Mouse (Mus musculus) liver, embryonic 12.5 days (tissue): ENCODE measurements at regions not wholly inside any gene's neighbourhood (a gene's known extent, or its start where the extent isn't known, plus 50 kb on each side); places are given as distances from the start of the nearest gene placed in this dataset.

Source experiments
- ATAC-seq: fragments of 200-750 bp; cut with Nextera tagmentation; 2 replicates; pipeline ENCODE4 v1.8.0; 2017; ENCODE audit warnings: moderate number of reproducible peaks, mild to moderate bottlenecking, moderate library complexity
- H3K27ac ChIP-seq: fragments of 300-500 bp; sonication (generic); 2 replicates; pipeline ENCODE4 v1.5.1; 2016; ENCODE audit warnings: mild to moderate bottlenecking
- H3K27me3 ChIP-seq: fragments of 300-500 bp; sonication (generic); replicated peaks from 2 replicates; pipeline ENCODE4 v1.6.1; 2016; ENCODE audit warnings: mild to moderate bottlenecking, moderate library complexity
- H3K36me3 ChIP-seq: fragments of 300-500 bp; sonication (generic); 2 replicates; pipeline ENCODE4 v1.6.1; 2016; ENCODE audit warnings: mild to moderate bottlenecking, moderate library complexity
- H3K4me1 ChIP-seq: fragments of 300-500 bp; sonication (generic); 2 replicates; pipeline ENCODE4 v1.6.1; 2016
- H3K4me2 ChIP-seq: fragments of 300-500 bp; sonication (generic); 2 replicates; pipeline ENCODE4 v1.6.1; 2016; ENCODE audit warnings: mild to moderate bottlenecking, moderate library complexity
- H3K4me3 ChIP-seq: fragments of 300-500 bp; sonication (generic); 2 replicates; pipeline ENCODE4 v1.5.1; 2016; ENCODE audit warnings: mild to moderate bottlenecking, moderate library complexity
- H3K9ac ChIP-seq: fragments of 300-500 bp; sonication (generic); 2 replicates; pipeline ENCODE4 v1.6.1; 2016; ENCODE audit warnings: mild to moderate bottlenecking, moderate library complexity
- H3K9me3 ChIP-seq: fragments of 300-500 bp; sonication (generic); replicated peaks from 2 replicates; pipeline ENCODE4 v1.6.1; 2016; ENCODE audit warnings: mild to moderate bottlenecking, moderate library complexity
- WGBS: fragments of 180-500 bp; shearing (Covaris S2); methylation state at CpG from one replicate; pipeline ENCODE4 v1.1.7; 2016; ENCODE audit not compliant: insufficient replicate concordance; 5-methylcytosine and 5-hydroxymethylcytosine counted together

DNA sequence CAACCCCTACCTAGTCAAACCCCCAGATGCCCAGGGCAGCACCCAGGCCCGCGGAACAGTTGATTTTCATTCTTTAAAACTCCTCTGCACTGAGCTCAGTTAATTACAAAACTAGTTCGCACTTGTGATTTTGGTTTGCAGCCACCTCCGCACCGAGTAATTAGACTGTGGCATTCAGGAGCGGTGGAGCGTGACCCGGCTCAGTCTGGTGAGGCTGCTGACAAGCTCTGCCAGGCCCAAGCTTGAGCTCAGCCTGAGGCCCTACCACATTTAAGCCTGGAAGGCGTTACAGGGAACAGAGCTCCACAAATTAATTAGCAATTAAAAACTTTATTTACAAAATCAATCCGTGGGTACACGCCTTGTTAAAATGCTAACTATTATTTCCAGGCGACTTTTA is 132.0 kb upstream of the Zdhhc25 start:
- 75% methylated on average over 12 of the region's 12 CpGs for WGBS
- no peak overlapping the region for H3K9ac ChIP-seq
- H3K9me3 ChIP-seq = no peaks in the 10 kb centered on the region
- no peaks in the 10 kb centered on the region for H3K4me1 ChIP-seq
- H3K4me2 ChIP-seq = no peak overlapping the region
- H3K36me3 ChIP-seq = no peaks in the 10 kb centered on the region
- H3K4me3 ChIP-seq = no peak overlapping the region
- ATAC-seq = no peak
- no peaks in the 10 kb centered on the region for H3K27me3 ChIP-seq
- H3K27ac ChIP-seq = no peak overlapping the region

DNA sequence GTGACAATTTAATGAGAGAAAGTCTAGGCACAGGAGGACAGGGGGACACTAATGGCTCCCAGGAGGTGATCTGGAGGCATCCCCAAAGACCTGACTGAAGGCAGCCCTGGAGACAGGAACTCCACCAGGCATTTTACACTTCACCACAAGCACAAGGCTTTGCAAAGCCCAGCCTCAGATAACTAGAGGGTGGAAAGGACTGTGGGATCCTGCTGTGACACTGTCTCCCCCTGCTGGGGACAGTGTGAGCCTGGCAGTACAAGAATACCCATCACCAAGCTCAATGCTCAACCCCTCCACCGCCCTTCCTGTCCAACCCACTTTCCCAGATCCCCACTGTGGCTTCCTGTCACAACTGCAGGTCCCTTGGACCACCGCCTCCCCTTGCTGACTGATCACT is 131.3 kb upstream of the Zdhhc25 start:
- ATAC-seq = no peak
- Histone ChIP-seq H3K4me2 (no peak overlapping the region), H3K9me3 (no peaks in the 10 kb centered on the region), H3K27me3 (no peaks in the 10 kb centered on the region), H3K9ac (no peak overlapping the region), H3K27ac (no peak overlapping the region), H3K4me3 (no peak overlapping the region), H3K4me1 (no peaks in the 10 kb centered on the region), H3K36me3 (no peaks in the 10 kb centered on the region)
- whole genome bisulfite sequencing = 21% methylated on average over 2 of the region's 2 CpGs

DNA sequence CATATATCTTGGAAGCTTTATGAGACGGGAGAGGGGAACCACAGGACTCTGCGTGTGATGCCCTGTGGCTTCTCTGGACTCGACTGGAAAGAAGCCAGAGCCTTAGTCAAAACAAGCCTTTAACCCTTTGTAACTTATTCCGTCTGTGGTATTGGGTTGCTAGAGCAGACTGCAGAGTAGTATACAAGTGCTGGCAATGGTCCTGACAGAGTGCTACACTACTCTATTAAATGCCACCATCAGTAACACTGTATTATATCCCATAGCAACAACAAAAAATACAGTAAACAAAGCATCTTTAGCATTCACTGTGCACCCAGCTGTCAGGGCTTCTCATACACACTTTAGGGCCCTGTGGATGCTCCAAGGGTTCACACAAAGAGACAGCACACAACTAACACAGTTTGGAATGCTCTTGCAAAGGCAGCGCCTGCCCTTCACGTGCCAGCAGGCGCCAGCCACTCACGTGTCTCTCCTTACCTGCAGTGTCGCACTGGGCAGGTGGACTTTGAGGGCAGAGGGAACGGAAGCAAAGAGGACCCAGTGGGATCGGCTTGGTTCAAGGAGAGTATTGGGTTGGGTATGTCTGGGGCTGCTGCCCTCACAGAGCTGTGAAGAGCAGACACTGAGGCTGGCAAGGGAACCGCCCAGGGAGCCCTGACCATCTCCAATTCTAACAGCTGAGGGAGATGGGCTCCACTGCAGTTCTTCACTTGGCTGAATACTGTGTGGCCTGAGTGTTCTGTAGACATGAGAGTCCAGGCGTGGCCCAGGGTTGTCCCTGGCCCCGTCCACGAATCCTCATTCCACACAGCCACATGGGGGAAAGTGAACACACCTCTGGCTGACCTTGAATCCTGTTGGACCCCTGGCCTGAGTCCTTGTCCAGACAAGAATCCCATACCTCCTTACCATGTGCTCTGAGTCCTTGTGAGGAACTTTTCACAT is 130.3 kb upstream of the Zdhhc25 start:
- H3K4me3 ChIP-seq = no peak overlapping the region
- no peaks in the 10 kb centered on the region for H3K9me3 ChIP-seq
- no peaks in the 10 kb centered on the region for H3K27me3 ChIP-seq
- no peak for ATAC-seq
- no peak overlapping the region for H3K4me2 ChIP-seq
- WGBS = 66% methylated on average over 15 of the region's 15 CpGs
- H3K27ac ChIP-seq = no peak overlapping the region
- no peaks in the 10 kb centered on the region for H3K4me1 ChIP-seq
- H3K9ac ChIP-seq = no peak overlapping the region
- no peaks in the 10 kb centered on the region for H3K36me3 ChIP-seq

DNA sequence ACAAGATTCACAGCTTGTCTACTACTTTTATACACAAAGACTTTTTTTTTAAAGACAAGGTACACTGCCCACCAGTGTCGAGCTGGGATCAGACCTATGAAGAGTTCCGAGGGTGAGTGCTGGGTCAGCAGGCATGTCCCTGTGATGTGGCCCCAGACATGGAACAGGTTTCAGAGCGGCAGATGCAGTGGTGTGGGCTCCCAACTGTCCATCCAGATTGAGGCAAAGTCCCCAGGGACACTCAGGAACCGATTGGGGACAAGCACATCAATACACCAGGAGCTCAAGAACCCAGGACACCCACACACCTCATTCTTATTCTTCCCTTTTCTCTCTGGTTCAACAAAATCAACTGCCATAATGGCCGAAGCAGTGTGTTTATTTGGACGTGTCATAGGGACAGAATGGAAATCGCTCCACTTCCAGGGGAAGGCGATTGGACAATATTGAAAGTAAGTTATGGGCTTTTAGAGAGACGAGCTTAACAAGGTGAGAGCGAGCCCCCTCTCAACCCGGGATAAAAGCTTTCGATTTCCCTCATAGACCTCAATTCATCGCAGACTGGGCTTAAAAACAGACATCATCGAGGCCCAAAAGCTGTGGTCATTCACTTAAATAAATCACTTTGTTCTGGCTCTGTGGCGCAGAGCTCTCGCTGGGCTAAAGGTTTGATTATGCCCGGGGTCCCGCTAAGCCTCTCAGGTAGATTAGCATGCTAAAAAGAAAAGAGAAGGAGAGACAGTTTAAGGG is 127.6 kb upstream of the Zdhhc25 start:
- Histone ChIP-seq H3K9me3 (no peaks in the 10 kb centered on the region), H3K4me2 (no peak overlapping the region), H3K4me3 (no peak overlapping the region), H3K27me3 (no peaks in the 10 kb centered on the region), H3K27ac (no peak overlapping the region), H3K4me1 (no peaks in the 10 kb centered on the region), H3K36me3 (no peaks in the 10 kb centered on the region), H3K9ac (no peak overlapping the region)
- no peak for ATAC-seq
- WGBS = 60% methylated on average over 18 of the region's 18 CpGs

DNA sequence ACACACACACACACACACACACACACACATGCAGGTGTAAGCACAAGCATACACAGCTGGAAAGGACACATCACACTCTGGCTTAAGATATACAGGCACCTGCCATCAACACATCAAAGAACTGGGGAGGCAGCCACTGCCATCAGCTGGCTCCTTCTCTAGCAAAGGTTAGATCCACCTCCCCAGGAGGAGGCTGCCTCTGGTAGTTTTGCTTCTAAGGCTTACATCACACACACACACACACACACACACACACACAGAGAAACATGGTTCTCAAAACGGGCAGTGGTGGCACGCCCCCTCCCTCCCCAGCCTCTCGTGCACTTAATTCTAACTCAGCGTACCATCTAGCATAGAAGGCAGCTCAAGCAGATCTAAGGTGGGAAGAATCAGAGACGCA is 126.9 kb upstream of the Zdhhc25 start:
- 56% methylated on average over 5 of the region's 5 CpGs for WGBS
- H3K9ac ChIP-seq = no peak overlapping the region
- H3K9me3 ChIP-seq = no peaks in the 10 kb centered on the region
- H3K36me3 ChIP-seq = no peaks in the 10 kb centered on the region
- H3K27ac ChIP-seq = no peak overlapping the region
- no peak overlapping the region for H3K4me3 ChIP-seq
- no peak overlapping the region for H3K4me2 ChIP-seq
- H3K27me3 ChIP-seq = no peaks in the 10 kb centered on the region
- no peak for ATAC-seq
- no peaks in the 10 kb centered on the region for H3K4me1 ChIP-seq

DNA sequence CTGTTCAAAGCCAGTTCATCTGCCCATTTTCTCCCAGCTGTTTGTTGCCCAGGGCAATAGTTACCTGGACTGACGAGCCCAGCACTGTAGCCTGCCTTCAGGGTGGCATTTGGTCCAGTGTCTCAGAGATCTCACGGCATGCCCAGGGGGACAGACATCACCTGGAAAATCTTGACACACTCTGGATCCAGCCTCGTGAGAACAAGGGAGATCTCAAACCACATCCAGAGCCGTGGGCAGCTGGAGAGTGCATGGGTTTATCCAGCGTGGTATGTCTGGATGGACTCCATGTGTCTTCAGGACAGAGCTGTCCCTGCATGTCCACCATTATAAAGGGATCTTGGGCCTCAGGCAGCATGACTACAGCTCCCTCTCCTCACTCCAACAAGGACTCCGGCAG is 116.6 kb upstream of the Zdhhc25 start:
- Histone ChIP-seq H3K27me3 (no peaks in the 10 kb centered on the region), H3K4me3 (no peak overlapping the region), H3K27ac (no peak overlapping the region), H3K9me3 (no peaks in the 10 kb centered on the region; the same call in 1 of the 2 replicates), H3K36me3 (no peaks in the 10 kb centered on the region), H3K4me2 (no peak overlapping the region), H3K9ac (no peak overlapping the region), H3K4me1 (no peaks in the 10 kb centered on the region)
- no peak for ATAC-seq
- WGBS = 62% methylated on average over 6 of the region's 6 CpGs

DNA sequence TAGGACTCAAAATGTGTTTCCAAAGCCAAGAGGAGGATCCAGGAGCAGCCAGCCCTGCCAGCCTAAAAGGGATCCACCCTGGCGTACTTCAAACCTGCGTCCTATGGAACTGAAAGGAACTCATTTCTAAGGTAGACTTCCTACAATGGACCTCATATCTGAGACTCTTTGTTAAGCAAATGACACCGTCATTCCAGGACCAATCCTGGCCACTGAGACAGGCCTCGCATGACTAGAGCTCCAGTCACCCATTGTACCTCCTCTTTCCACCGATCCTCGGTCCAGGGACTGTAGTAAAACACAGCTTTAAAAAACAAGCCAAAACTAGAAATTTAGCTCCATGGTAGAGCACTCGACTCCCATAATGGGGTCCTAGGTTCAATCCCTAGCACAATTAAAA is 110.4 kb upstream of the Zdhhc25 start:
- Histone ChIP-seq H3K36me3 (no peaks in the 10 kb centered on the region), H3K4me3 (no peak overlapping the region), H3K27me3 (no peaks in the 10 kb centered on the region), H3K9me3 (no peaks in the 10 kb centered on the region), H3K27ac (no peak overlapping the region), H3K4me1 (no peaks in the 10 kb centered on the region), H3K9ac (no peak overlapping the region), H3K4me2 (no peak overlapping the region)
- WGBS = 78% methylated on average over 7 of the region's 7 CpGs
- no peak for ATAC-seq

- Histone ChIP-seq H3K9ac (no peak overlapping the region), H3K27ac (no peak overlapping the region), H3K4me3 (no peak overlapping the region), H3K9me3 (no peaks in the 10 kb centered on the region), H3K36me3 (no peaks in the 10 kb centered on the region), H3K27me3 (no peaks in the 10 kb centered on the region), H3K4me1 (no peaks in the 10 kb centered on the region), H3K4me2 (no peak overlapping the region)
- no peak for ATAC-seq
- 27% methylated on average over 12 of the region's 12 CpGs for WGBS
Measured at GRCm38 (mm10) chr15:88490316-88491090, 109.6 kb upstream of the Zdhhc25 start.

GRCm38 (mm10) chr15:88491091-88491366 is 109.1 kb upstream of the Zdhhc25 start:
- no peak overlapping the region for H3K4me3 ChIP-seq
- no peak overlapping the region for H3K27ac ChIP-seq
- H3K9me3 ChIP-seq = no peaks in the 10 kb centered on the region
- H3K4me2 ChIP-seq = no peak overlapping the region
- H3K27me3 ChIP-seq = no peaks in the 10 kb centered on the region
- no peak overlapping the region for H3K9ac ChIP-seq
- H3K4me1 ChIP-seq = no peaks in the 10 kb centered on the region
- WGBS = 64% methylated on average over 5 of the region's 5 CpGs
- H3K36me3 ChIP-seq = no peaks in the 10 kb centered on the region
- ATAC-seq = no peak

DNA sequence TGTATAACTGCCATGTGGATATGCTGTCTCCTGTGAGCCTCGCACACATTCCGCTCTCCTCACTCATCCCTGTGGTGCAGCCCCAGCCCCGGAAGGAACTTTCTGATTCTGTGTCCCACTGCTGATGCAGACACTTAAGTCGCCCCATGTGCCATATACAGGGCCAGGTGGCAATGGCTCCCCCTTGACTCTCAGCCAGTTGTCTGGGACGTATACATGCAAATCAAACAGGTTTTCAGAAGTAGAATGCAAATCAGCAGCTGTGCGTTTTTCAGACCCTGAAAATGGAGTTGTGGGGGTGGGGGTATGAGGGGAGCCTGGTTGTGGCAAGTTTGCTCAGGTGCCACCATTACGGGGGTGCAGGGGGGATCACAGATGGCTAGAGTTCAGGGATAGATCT is 102.1 kb upstream of the Zdhhc25 start:
- 78% methylated on average over 7 of the region's 7 CpGs for WGBS

GRCm38 (mm10) chr15:88502311-88502710 is 97.8 kb upstream of the Zdhhc25 start:
- WGBS = 75% methylated on average over 2 of the region's 2 CpGs

More for the DNA sequence above, 102.1 kb upstream of the Zdhhc25 start:
- Histone ChIP-seq H3K9me3 (no peaks in the 10 kb centered on the region), H3K4me1 (no peaks in the 10 kb centered on the region), H3K4me3 (no peak overlapping the region), H3K27ac (no peak overlapping the region), H3K4me2 (no peak overlapping the region), H3K36me3 (no peaks in the 10 kb centered on the region), H3K9ac (no peak overlapping the region), H3K27me3 (no peaks in the 10 kb centered on the region)
- ATAC-seq = no peak

DNA sequence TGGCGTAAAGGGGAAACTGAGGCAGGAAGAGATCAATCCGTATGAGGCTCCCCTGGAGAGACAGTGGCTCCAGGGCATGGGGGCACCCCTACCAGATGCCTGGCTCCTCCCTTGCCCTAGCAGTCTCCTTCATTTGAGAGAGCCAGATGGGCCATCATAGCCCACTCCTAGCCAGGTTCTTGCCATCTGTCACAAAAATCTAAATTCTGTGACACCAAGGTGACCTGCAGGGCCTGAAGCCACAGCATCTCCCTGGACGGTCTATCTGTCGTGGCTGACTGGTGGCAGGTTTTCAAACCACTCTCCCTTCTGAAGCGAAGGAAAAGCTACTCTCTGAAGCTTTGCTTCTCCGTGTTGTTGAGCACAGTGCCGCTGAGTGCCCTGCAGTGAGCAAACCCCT is 96.2 kb upstream of the Zdhhc25 start:
- H3K27ac ChIP-seq = no peak overlapping the region
- ATAC-seq = no peak
- 73% methylated on average over 7 of the region's 7 CpGs for WGBS

More at GRCm38 (mm10) chr15:88502311-88502710, 97.8 kb upstream of the Zdhhc25 start:
- H3K9ac ChIP-seq = no peak overlapping the region
- ATAC-seq = no peak
- no peaks in the 10 kb centered on the region for H3K27me3 ChIP-seq
- H3K4me2 ChIP-seq = no peak overlapping the region
- no peaks in the 10 kb centered on the region for H3K36me3 ChIP-seq
- no peaks in the 10 kb centered on the region for H3K4me1 ChIP-seq
- no peak overlapping the region for H3K4me3 ChIP-seq
- no peak overlapping the region for H3K27ac ChIP-seq
- H3K9me3 ChIP-seq = no peaks in the 10 kb centered on the region; the same call in 1 of the 2 replicates

More for the DNA sequence above, 96.2 kb upstream of the Zdhhc25 start:
- no peaks in the 10 kb centered on the region for H3K4me1 ChIP-seq
- H3K9ac ChIP-seq = no peak overlapping the region
- H3K9me3 ChIP-seq = no peaks in the 10 kb centered on the region; the same call in 1 of the 2 replicates
- H3K27me3 ChIP-seq = no peaks in the 10 kb centered on the region
- H3K4me2 ChIP-seq = no peak overlapping the region
- no peaks in the 10 kb centered on the region for H3K36me3 ChIP-seq
- no peak overlapping the region for H3K4me3 ChIP-seq
